Mouse (Mus musculus) testis, adult 2 months (tissue): ENCODE measurements around the gene Zfp64.

Experiments
- CTCF ChIP-seq: fragments of 200-500 bp; IDR thresholded peaks from 2 replicates; pipeline ENCODE4 v1.5.1; 2012; ENCODE audit warnings: low read depth, mild to moderate bottlenecking, inconsistent platforms, low read length, moderate library complexity; ENCODE audit not compliant: control insufficient read depth, insufficient read depth, insufficient replicate concordance
- POLR2A ChIP-seq: fragments of 200-500 bp; IDR thresholded peaks from 2 replicates; pipeline ENCODE4 v1.6.1; 2012; ENCODE audit warnings: low read depth, mild to moderate bottlenecking, inconsistent platforms, low read length, moderate library complexity; ENCODE audit not compliant: control insufficient read depth

GRCm38 (mm10) chr2:168927401-168927800 lies 28.0 kb downstream of the Zfp64 start:
- no peak for TF ChIP-seq CTCF
- TF ChIP-seq POLR2A: no peak
